Mouse (Mus musculus): Measurements from ENCODE around the gene Map3k9.

- TF ChIP-seq EP300 (IDR thresholded peaks at IDR 0.05) (no peak), CTCF (IDR thresholded peaks at IDR 0.05) (no peak)
These were observed 101.0 kb downstream of the Map3k9 start for GRCm38 (mm10) chr12:81679807-81680529.

All from lung, postnatal 0 days (tissue).